In the genomic region with DNA sequence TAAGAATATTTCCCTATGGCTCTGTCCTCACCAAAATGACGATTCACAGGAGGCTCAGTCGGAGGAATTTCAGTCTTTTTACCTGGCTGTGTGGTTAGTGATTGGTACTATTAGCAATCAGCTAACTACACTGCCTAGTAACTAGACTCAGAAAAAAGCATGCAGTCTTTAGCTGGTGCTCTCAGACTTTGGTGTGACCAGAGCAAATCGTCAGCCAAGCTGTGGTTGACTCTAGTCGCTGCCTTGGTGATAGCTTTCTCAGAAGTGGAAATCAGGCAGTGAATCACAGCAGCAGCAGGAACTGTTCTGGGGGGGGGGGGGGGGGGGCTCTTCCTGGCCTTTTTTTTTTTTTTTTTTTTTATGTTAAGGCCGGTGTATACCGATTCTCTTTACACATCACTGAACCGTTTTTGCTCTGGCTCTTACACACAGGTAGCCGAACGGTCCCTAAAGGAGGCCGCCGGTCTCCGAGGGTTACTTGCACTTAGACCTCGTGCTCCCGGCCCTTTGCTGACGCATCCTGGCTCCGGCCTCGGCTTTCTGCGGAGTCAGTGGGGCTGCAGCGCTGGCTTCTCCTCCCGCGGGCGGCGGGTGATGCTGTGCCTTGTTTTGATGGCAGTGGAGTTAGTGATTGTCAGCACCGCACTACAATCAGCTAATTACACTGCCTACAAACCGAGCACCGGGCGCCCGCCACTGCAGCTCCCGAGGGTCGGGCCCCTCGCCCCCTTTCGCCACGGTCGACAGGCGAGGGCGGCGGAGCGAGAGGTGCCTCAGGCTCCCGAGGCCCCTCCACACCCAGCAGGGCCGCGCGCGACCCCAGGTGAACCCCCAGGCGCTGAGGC, we compare ENCODE assay signal across 8 mouse cellular contexts. TPM values are rescaled to one million over a fixed set of nuclear protein-coding genes. Genes with fewer than 3 reads are reported as not detected.
DNase-seq lines count a peak whose midpoint lies in the region.
"Had no signal": no experiment of that assay in that cellular context is flagged by ENCODE, and none has a peak within 500 bp of the region (broad histone marks: within the 10 kb centered on the region; RNA-seq: fewer than 3 reads in every experiment).

No protein-coding gene starts in this region.

- peaks cover 50% of the 10 kb centered on the region for H3K27me3 ChIP-seq in hindbrain, embryonic 10.5 days (ENCODE audit: insufficient read depth, poor library complexity, severe bottlenecking)

- no peaks in the 10 kb centered on the region for H3K9me3 ChIP-seq in hindbrain, embryonic 10.5 days

- DNase-seq in T-cell, adult 2 months (ENCODE audit: low spot score) = peak; percentile 2
- peak; percentile 43 to 47 for DNase-seq in cerebellum, adult 18-20 months
- DNase-seq in forelimb bud, embryonic 11.5 days (ENCODE audit: low read depth, low spot score) = peak; percentile 41
- DNase-seq in hindbrain, embryonic 10.5 days (ENCODE audit: low spot score) = peak; percentile 71
- peak; percentile 29 to 33 for DNase-seq in layer of hippocampus, postnatal 25 days (ENCODE audit: extremely low spot score in 1 of 2, low spot score in 1 of 2)
- DNase-seq in lung, postnatal 25 days (ENCODE audit: low spot score) = peak; percentile 22
- peak; percentile 18 for DNase-seq in right cerebral cortex, adult 18-20 months

- H3K4me1 ChIP-seq in hindbrain, embryonic 10.5 days (replicated peaks) = peaks cover 24% of the 10 kb centered on the region

- WGBS in hindbrain, embryonic 10.5 days = 2% methylated on average over 44 of the region's 44 CpGs

- peak overlapping the region; percentile 89 for H3K27ac ChIP-seq in hindbrain, embryonic 10.5 days

- H3K36me3 ChIP-seq in hindbrain, embryonic 10.5 days = no peaks in the 10 kb centered on the region

- H3K4me3 ChIP-seq in hindbrain, embryonic 10.5 days = peak overlapping the region; percentile 75

RNA-seq across cellular contexts. Expression of gene 4833427G06Rik, which starts 1.3 kb away (rescaled TPM):
- polyA plus RNA-seq in hindbrain, embryonic 10.5 days (2016; fragmentation: Nextera tagmentation; extraction: Ambion mirVana) = 0.45 and 2.1 TPM in 2 replicates
- total RNA-seq in layer of hippocampus, postnatal 25 days (2021) = not detected

RNA-seq across cellular contexts. Expression of gene Layn, which starts 26.3 kb away (rescaled TPM):
- polyA plus RNA-seq in hindbrain, embryonic 10.5 days (2016; fragmentation: Nextera tagmentation; extraction: Ambion mirVana) = 0.98 and 1.2 TPM in 2 replicates
- total RNA-seq in layer of hippocampus, postnatal 25 days (2021) = 1 to 10 TPM; 5.6 to 6.9 TPM

RNA-seq across cellular contexts. Expression of gene Btg4, which starts 42.5 kb away (rescaled TPM):
- polyA plus RNA-seq in hindbrain, embryonic 10.5 days (2016; fragmentation: Nextera tagmentation; extraction: Ambion mirVana) = not detected in 2 replicates
- total RNA-seq in layer of hippocampus, postnatal 25 days (2021) = not detected
- polyA plus RNA-seq: gonadal fat pad, adult 2 months had no signal

Comparison
In these comparisons a context has a peak if more than half of its experiments do, and no peak if none do; other contexts are left out.
1. Peak in every context shown above with its lines: DNase-seq, H3K4me3 ChIP-seq and H3K27ac ChIP-seq.
2. DNase-seq: peak in every context shown above with its lines; median percentile 71 in hindbrain, embryonic 10.5 days; 45 in cerebellum, adult 18-20 months; 41 in forelimb bud, embryonic 11.5 days; 31 in layer of hippocampus, postnatal 25 days; 22 in lung, postnatal 25 days; 18 in right cerebral cortex, adult 18-20 months; 2 in T-cell, adult 2 months.